Mouse (Mus musculus) stomach, embryonic 15.5 days (tissue): ENCODE measurements around the gene Smn1. TPM values are rescaled to one million over a fixed set of nuclear protein-coding genes. Genes with fewer than 3 reads are reported as not detected.

Experiments used
- ATAC-seq: fragments of 200-750 bp; cut with Nextera tagmentation; 2 replicates; pipeline ENCODE4 v1.8.0; 2017; ENCODE audit warnings: low read depth, moderate number of reproducible peaks, moderate TSS enrichment; ENCODE audit not compliant: insufficient read depth, low FRiP score
- H3K27ac ChIP-seq: fragments of 300-500 bp; sonication (generic); 2 replicates; pipeline ENCODE4 v1.5.1; 2015; ENCODE audit warnings: mild to moderate bottlenecking, inconsistent platforms
- H3K27me3 ChIP-seq: fragments of 300-500 bp; sonication (generic); replicated peaks from 2 replicates; pipeline ENCODE4 v1.6.1; 2015; ENCODE audit warnings: inconsistent platforms
- H3K36me3 ChIP-seq: fragments of 300-500 bp; sonication (generic); 2 replicates; pipeline ENCODE4 v1.6.1; 2015; ENCODE audit warnings: inconsistent platforms
- H3K4me1 ChIP-seq: fragments of 300-500 bp; sonication (generic); 2 replicates; pipeline ENCODE4 v1.6.1; 2015; ENCODE audit warnings: inconsistent platforms
- H3K4me2 ChIP-seq: fragments of 300-500 bp; sonication (generic); 2 replicates; pipeline ENCODE4 v1.6.1; 2015; ENCODE audit warnings: mild to moderate bottlenecking, inconsistent platforms
- H3K4me3 ChIP-seq: fragments of 300-500 bp; sonication (generic); replicated peaks from 2 replicates; pipeline ENCODE4 v1.5.1; 2015; ENCODE audit warnings: inconsistent platforms
- H3K9ac ChIP-seq: fragments of 300-500 bp; sonication (generic); 2 replicates; pipeline ENCODE4 v1.6.1; 2015; ENCODE audit warnings: inconsistent platforms
- H3K9me3 ChIP-seq: fragments of 300-500 bp; sonication (generic); 2 replicates; pipeline ENCODE4 v1.6.1; 2016; ENCODE audit warnings: inconsistent platforms
- WGBS: fragments of 180-500 bp; shearing (Covaris S2); methylation state at CpG from one replicate; pipeline ENCODE4 v1.1.7; 2015; 5-methylcytosine and 5-hydroxymethylcytosine counted together
- polyA plus RNA-seq: library from polyadenylated mRNA; unstranded; fragments of >200 nt; fragmentation: Nextera tagmentation; extraction: Ambion mirVana; gene quantifications from 2 replicates; pipeline ENCODE4 v1.2.1, GENCODE M21; 2015

Gene Smn1
- polyA plus RNA-seq: 45.0 and 45.7 TPM in 2 replicates

- no peaks in the 10 kb centered on the region for H3K9me3 ChIP-seq
- H3K27ac ChIP-seq: no peak within 1 kb of the TSS
- peaks cover 7% of the 10 kb centered on the region for H3K4me1 ChIP-seq
- H3K9ac ChIP-seq: peak within 1 kb of the TSS; percentile 76
- peaks cover 20% of the 10 kb centered on the region for H3K36me3 ChIP-seq
- peak within 1 kb of the TSS; percentile 80 for H3K4me3 ChIP-seq
- ATAC-seq: peak; percentile 89
- no peaks in the 10 kb centered on the region for H3K27me3 ChIP-seq
- 4% methylated on average over 42 of the region's 42 CpGs for WGBS
- H3K4me2 ChIP-seq: peak within 1 kb of the TSS; percentile 89
These were observed at the start of gene Smn1 for GRCm38 (mm10) chr13:100124423-100125257. TSS of gene Smn1 (plus strand) at chr13:100124852.

GRCm38 (mm10) chr13:100098808-100099207, 25.8 kb upstream of the Smn1 start:
- Histone ChIP-seq H3K27me3 (no peaks in the 10 kb centered on the region), H3K9me3 (no peaks in the 10 kb centered on the region), H3K4me3 (no peak overlapping the region), H3K36me3 (peaks cover 26% of the 10 kb centered on the region), H3K9ac (no peak overlapping the region), H3K4me2 (no peak overlapping the region), H3K27ac (no peak overlapping the region), H3K4me1 (peaks cover 10% of the 10 kb centered on the region; the same call in 1 of the 2 replicates)
- 82% methylated on average over 6 of the region's 6 CpGs for WGBS
- no peak for ATAC-seq

- Histone ChIP-seq H3K9ac (peak overlapping the region; percentile 56), H3K27ac (peak overlapping the region; percentile 86), H3K9me3 (no peaks in the 10 kb centered on the region), H3K27me3 (no peaks in the 10 kb centered on the region), H3K4me1 (peaks cover 13% of the 10 kb centered on the region), H3K36me3 (no peaks in the 10 kb centered on the region), H3K4me3 (peak overlapping the region; percentile 68), H3K4me2 (peak overlapping the region; percentile 59)
- ATAC-seq: no peak
- 4% methylated on average over 15 of the region's 15 CpGs for WGBS
These were observed 21.5 kb upstream of the Smn1 start for GRCm38 (mm10) chr13:100103052-100103658.

GRCm38 (mm10) chr13:100103748-100104254, 20.9 kb upstream of the Smn1 start, which contains the start of gene Bdp1:
TSS of gene Bdp1 (minus strand) at chr13:100104070.
- H3K27ac ChIP-seq: peak within 1 kb of the TSS; percentile 86

GRCm38 (mm10) chr13:100107652-100108472, 16.8 kb upstream of the Smn1 start, which contains the start of gene Serf1:
TSS of gene Serf1 (plus strand) at chr13:100108012.
- Histone ChIP-seq H3K9ac (peak within 1 kb of the TSS; percentile 80), H3K4me1 (peaks cover 5% of the 10 kb centered on the region), H3K4me3 (peak within 1 kb of the TSS; percentile 78), H3K4me2 (peak within 1 kb of the TSS; percentile 85), H3K36me3 (no peaks in the 10 kb centered on the region; the same call in 1 of the 2 replicates), H3K27ac (peak within 1 kb of the TSS; percentile 65; the same call in 1 of the 2 replicates), H3K27me3 (no peaks in the 10 kb centered on the region), H3K9me3 (no peaks in the 10 kb centered on the region)
- ATAC-seq: peak; percentile 67
- under 1% methylated on average over 76 of the region's 76 CpGs for WGBS

More at GRCm38 (mm10) chr13:100103748-100104254, 20.9 kb upstream of the Smn1 start, which contains the start of gene Bdp1:
- peak; percentile 74 for ATAC-seq
- WGBS: under 1% methylated on average over 44 of the region's 44 CpGs
- H3K27me3 ChIP-seq: no peaks in the 10 kb centered on the region
- H3K9me3 ChIP-seq: no peaks in the 10 kb centered on the region
- H3K36me3 ChIP-seq: no peaks in the 10 kb centered on the region
- H3K4me2 ChIP-seq: peak within 1 kb of the TSS; percentile 73
- peak within 1 kb of the TSS; percentile 56 for H3K9ac ChIP-seq
- peak within 1 kb of the TSS; percentile 68 for H3K4me3 ChIP-seq
- peaks cover 13% of the 10 kb centered on the region for H3K4me1 ChIP-seq

GRCm38 (mm10) chr13:100112218-100112972, 12.3 kb upstream of the Smn1 start:
- Histone ChIP-seq H3K9ac (no peak overlapping the region), H3K27ac (no peak overlapping the region), H3K27me3 (no peaks in the 10 kb centered on the region), H3K4me2 (no peak overlapping the region), H3K4me3 (no peak overlapping the region), H3K36me3 (no peaks in the 10 kb centered on the region; the same call in 1 of the 2 replicates), H3K9me3 (no peaks in the 10 kb centered on the region), H3K4me1 (no peaks in the 10 kb centered on the region)
- no peak for ATAC-seq
- 41% methylated on average over 5 of the region's 5 CpGs for WGBS

GRCm38 (mm10) chr13:100123970-100124369, 682 bp upstream of the Smn1 start:
- Histone ChIP-seq H3K4me3 (peak overlapping the region; percentile 80), H3K36me3 (peaks cover 18% of the 10 kb centered on the region), H3K27ac (no peak overlapping the region), H3K27me3 (no peaks in the 10 kb centered on the region), H3K4me1 (peaks cover 7% of the 10 kb centered on the region), H3K9me3 (no peaks in the 10 kb centered on the region), H3K9ac (no peak overlapping the region), H3K4me2 (peak overlapping the region; percentile 89)
- no peak for ATAC-seq
- WGBS: 76% methylated on average over 3 of the region's 3 CpGs

GRCm38 (mm10) chr13:100125258-100125643, 599 bp downstream of the Smn1 start:
- peak overlapping the region; percentile 80 for H3K4me3 ChIP-seq
- H3K27ac ChIP-seq: no peak overlapping the region
- peak overlapping the region; percentile 76 for H3K9ac ChIP-seq
- H3K9me3 ChIP-seq: no peaks in the 10 kb centered on the region
- H3K4me1 ChIP-seq: peaks cover 7% of the 10 kb centered on the region
- ATAC-seq: no peak
- peak overlapping the region; percentile 89 for H3K4me2 ChIP-seq
- peaks cover 20% of the 10 kb centered on the region for H3K36me3 ChIP-seq
- H3K27me3 ChIP-seq: no peaks in the 10 kb centered on the region
- 2% methylated on average over 10 of the region's 10 CpGs for WGBS

- Histone ChIP-seq H3K9ac (no peak overlapping the region), H3K4me3 (no peak overlapping the region), H3K4me2 (no peak overlapping the region), H3K4me1 (no peaks in the 10 kb centered on the region), H3K36me3 (peaks cover 12% of the 10 kb centered on the region; the same call in 1 of the 2 replicates), H3K27ac (no peak overlapping the region), H3K27me3 (no peaks in the 10 kb centered on the region), H3K9me3 (no peaks in the 10 kb centered on the region)
- no peak for ATAC-seq
- 75% methylated on average over 8 of the region's 8 CpGs for WGBS
These were observed 17.1 kb downstream of the Smn1 start for GRCm38 (mm10) chr13:100141646-100142314.

- no peaks in the 10 kb centered on the region for H3K4me1 ChIP-seq
- no peak for ATAC-seq
- no peak overlapping the region for H3K4me2 ChIP-seq
- H3K27ac ChIP-seq: no peak overlapping the region
- no peaks in the 10 kb centered on the region for H3K9me3 ChIP-seq
- no peaks in the 10 kb centered on the region for H3K36me3 ChIP-seq
- no peaks in the 10 kb centered on the region for H3K27me3 ChIP-seq
- no peak overlapping the region for H3K4me3 ChIP-seq
- WGBS: 53% methylated on average over 1 of the region's 1 CpGs
- H3K9ac ChIP-seq: no peak overlapping the region
These were observed 28.0 kb downstream of the Smn1 start for GRCm38 (mm10) chr13:100152659-100153058.
